Mouse (Mus musculus) cerebellum, adult 2 months (tissue): ENCODE results near the gene Cbx1.

Experiments used
- CTCF ChIP-seq: fragments of 200-500 bp; IDR thresholded peaks from 2 replicates; pipeline ENCODE4 v1.5.1; 2011; ENCODE audit warnings: low read depth, mild to moderate bottlenecking, control low read depth, low read length, moderate library complexity, borderline replicate concordance; ENCODE audit not compliant: insufficient read depth
- POLR2A ChIP-seq: fragments of 200-500 bp; IDR thresholded peaks from 2 replicates; pipeline ENCODE4 v1.6.1; 2011; ENCODE audit warnings: low read length, control low read depth, borderline replicate concordance; ENCODE audit not compliant: insufficient read depth

DNA sequence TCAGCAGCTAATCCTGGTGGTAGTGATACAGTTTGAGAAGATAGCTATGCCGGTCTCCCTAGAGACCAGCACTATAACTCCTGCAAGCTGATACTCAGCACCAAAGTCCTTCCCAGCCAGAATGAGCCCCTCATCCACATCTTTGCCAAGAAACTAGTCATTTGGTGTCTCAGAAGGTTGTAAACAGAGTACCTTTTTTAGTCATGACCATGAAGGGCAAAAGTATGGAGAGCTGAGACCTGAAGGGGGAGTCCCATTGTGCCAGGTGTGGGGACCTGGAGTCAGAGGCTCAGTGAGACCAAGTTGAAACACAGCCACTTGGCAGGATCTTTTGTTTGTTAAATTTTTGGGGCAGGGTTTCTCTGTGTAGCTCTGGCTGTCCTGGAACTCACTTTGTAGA, 45.2 kb downstream of the Cbx1 start:
- TF ChIP-seq POLR2A (no peak), CTCF (no peak)
